Mouse (Mus musculus) inflammation-experienced regulatory T-cells, adult 6 months (primary cell): ENCODE measurements around the gene Rplp2. TPM values are rescaled to one million over a fixed set of nuclear protein-coding genes. Genes with fewer than 3 reads are reported as not detected.

Experiments
- ATAC-seq: one replicate; pipeline ENCODE4 v1.8.0; 2017
- polyA plus RNA-seq, 3 experiments: library from polyadenylated mRNA; unstranded; fragments of 100-300 nt; shearing (Covaris generic); gene quantifications; one replicate each; pipeline ENCODE4 v1.2.1; 2017

Gene Rplp2
- polyA plus RNA-seq, 3 experiments from 2014 or later, result 2,239 to 3,896 (median 3,389) TPM

DNA sequence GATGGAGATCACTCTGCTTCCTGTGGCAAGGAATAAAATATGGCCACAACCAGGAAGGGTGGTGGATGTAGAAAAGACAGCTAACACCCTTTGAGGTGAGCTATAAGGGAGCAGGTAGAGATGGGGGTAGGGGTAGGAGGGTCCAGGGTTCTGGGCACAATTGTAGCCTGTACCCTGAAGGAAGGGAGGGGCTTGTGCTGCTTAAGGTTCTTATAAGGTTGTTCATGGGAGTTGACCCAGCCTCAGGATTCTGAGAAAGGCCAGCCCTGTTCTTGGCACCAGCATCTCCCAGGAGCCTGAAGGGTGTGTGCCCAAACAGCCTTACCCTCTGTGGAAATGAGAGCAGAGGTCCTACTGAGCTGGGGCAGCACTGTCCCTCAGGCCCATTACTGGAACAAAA, 4.8 kb downstream of the Rplp2 start:
- no peak for ATAC-seq

DNA sequence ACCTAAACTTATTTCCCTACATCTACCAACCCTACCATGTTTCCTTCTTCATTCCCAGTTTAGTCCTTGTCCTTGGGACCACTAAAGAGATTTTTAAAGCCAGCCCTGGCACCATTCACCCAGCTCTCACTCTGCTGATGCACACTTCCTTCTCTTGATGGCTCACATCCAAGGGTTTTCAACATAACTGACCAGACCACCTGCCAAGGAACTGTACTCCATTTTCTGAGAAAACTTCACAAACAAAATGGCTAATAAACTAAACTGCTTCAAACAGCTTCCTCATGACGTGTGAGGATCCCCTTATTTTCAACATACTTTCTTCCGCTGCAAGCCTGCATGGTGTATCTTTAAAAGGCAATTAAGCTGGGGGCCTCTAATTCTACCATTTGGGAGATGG, 6.5 kb downstream of the Rplp2 start:
- ATAC-seq, result no peak

DNA sequence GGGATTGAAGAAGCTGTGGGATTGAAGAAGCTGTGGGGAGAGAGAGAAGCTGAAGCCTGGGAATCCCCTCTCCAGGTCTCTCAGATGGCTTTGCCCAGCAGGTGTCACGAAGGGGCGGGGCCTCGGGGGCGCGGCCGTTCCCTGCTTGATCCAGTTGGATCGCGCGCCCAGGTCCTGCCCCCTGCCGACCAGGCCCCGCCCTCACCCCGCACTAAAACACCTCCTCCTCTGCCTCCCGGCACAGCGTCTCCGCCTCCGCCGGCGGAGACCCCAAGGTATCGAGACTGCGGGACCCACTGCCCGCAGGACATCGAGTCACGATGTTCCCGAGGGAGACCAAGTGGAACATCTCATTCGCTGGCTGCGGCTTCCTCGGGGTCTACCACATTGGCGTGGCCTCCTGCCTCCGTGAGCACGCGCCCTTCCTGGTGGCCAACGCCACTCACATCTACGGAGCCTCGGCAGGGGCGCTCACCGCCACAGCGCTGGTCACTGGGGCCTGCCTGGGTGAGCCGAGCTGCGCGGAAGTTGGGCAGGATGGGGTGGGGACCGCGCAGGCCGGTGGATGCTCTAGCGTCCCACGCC, 7.9 kb downstream of the Rplp2 start, which contains the start of gene Pnpla2:
Gene Pnpla2 (plus strand): TSS at position 232 of the 585 bp plus-strand sequence.
- peak; percentile 88 for ATAC-seq

DNA sequence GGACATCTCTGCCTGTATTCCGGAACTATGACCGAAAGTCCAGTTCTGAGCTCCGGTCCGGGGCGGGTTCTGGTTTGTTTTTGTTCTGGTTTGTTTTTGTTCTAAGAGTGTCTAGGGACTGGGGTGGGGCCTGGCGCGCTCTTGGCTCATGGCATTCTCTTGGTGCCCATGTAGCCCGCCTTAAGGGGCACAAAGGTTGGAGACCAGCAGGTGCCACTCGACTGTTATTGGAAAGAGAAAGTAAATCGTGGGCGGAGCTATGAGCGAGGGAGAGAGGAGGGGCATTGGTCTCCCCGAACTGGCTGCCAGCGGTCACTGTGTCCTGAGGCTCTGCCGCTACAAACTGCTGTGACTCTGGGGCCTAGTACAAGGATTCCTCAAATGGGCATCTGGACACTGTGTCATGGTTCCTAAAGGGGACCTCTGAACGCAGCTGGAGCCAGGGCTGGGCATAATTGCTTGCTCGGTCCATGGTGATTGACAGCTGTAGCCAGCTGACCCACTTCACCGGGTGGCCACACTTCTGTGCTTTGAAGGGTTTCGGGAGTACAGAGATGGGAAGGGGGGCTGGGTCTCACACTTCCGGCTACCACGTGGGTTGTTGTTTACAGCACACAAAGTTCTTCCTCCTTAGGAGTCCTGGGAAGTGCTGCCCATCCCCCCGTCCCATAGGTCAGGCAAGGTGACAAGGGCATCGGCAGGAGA, 8.6 kb downstream of the Rplp2 start:
- peak; percentile 39 for ATAC-seq

DNA sequence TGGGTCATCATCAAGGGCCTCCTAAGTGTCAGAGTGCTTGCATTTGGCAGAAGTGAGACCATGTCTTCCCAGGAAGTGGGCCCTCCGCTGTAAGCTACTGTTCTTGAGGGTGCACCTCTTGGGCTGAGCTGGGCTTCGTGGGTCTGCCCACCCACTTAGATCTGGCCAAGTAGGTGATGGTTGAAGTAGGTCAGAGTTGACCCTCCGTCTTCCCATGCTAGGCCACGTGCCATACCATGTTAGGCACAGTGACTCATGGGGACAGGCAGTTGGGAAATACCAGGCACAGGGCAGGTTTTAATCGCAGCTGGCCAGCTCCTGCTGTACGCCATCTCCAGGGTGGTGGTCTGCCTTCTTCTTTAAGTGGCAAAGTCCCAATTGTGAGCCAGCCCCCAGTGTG, 9.6 kb downstream of the Rplp2 start:
- no peak for ATAC-seq

DNA sequence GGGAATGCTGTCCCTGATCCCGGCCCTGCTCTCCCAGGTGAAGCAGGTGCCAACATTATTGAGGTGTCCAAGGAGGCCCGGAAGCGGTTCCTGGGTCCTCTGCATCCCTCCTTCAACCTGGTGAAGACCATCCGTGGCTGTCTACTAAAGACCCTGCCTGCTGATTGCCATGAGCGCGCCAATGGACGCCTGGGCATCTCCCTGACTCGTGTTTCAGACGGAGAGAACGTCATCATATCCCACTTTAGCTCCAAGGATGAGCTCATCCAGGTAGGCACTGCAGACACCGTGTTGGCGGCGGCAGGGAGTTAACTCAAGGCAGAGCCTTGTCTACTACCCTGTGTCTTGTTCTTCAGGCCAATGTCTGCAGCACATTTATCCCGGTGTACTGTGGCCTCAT, 10.1 kb downstream of the Rplp2 start:
- ATAC-seq, result no peak

DNA sequence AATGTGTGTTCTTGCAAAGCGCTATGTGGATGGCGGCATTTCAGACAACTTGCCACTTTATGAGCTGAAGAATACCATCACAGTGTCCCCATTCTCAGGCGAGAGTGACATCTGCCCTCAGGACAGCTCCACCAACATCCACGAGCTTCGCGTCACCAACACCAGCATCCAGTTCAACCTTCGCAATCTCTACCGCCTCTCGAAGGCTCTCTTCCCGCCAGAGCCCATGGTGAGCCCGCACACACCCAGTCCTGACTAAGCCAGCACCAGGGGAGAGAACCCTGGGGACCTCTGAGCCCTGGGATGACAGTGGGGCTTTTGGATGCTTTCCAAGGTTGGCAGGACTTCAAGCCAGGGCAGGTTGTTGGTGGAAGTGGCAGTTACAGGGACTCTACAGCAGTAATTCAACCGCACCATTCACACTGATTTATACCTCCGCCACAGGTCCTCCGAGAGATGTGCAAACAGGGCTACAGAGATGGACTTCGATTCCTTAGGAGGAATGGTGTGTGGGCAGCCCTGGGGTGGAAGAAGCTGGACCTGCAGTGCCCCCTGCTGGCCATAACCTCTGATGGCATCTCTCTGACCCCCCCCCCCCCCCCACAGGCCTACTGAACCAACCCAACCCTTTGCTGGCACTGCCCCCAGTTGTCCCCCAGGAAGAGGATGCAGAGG, 11.0 kb downstream of the Rplp2 start:
- no peak for ATAC-seq

DNA sequence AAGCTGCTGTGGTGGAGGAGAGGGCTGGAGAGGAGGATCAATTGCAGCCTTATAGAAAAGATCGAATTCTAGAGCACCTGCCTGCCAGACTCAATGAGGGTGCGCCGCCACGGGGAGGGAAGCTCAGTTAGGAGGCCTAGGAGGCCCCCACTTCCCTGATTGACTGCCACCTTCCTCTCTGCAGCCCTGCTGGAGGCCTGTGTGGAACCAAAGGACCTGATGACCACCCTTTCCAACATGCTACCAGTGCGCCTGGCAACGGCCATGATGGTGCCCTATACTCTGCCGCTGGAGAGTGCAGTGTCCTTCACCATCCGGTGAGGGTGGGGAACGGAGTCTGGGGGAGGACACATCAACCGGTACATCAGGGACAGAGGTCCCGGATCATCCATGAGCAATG, 11.5 kb downstream of the Rplp2 start:
- no peak for ATAC-seq

DNA sequence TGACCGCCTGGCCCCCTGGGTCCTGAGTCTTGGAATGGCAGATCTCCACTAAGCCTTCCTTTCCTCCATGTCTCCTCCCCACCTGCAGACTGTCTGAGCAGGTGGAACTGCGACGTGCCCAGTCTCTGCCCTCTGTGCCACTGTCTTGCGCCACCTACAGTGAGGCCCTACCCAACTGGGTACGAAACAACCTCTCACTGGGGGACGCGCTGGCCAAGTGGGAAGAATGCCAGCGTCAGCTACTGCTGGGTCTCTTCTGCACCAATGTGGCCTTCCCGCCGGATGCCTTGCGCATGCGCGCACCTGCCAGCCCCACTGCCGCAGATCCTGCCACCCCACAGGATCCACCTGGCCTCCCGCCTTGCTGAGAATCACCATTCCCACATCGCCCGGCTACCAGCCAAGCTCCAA, 12.1 kb downstream of the Rplp2 start:
- no peak for ATAC-seq

DNA sequence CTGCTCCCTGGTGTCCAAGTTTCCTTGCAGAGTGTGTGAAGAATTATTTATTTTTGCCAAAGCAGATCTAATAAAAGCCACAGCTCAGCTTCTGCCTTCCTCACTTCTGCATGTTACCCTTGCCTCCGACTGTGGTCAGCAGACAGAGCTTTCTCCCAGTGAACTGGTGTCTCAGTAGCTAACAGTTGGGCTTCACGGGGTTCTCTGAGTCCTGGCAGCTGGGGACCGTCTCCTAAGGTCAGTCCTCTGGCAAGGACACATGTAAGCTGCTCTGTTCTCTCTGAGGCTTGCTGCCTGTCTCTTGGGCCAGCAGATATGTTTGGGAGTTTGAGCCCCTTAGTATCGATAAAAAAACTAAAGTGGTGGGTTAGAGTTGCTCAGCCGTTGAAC, 12.8 kb downstream of the Rplp2 start:
- no peak for ATAC-seq

DNA sequence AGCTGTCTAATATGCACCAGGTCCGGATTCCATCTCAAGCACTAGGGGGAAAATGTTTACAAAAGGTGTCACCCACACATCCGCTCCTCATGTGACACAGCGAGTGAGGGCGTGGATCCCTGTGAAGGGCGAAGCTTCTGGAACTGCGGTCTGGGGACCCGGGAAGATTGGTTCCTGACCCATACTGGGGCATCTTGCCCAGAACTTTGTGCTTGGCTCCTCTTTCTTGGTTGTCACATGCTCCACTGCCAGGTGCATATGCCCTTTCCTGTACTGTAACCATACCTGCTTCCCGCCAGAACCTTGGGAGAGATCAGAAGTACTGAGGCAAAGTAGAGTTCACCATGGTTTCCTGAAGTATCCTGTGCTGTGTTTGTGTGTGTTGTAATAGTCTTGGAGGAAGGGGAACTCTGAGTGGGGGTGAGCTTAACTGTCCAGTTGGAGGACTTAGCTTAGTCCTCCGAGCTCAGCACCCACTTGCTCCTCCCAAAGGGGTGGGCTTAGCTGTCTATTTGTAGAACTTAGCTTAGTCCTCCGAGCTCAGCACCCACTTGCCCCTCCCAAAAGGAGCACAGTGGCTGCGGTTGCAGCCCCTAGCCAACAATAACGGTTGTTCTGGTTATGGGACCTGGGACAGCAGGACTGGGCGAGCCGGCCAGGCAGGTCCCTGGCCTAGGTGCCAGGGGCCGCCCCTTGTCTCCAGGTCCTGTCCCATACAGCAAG, 13.4 kb downstream of the Rplp2 start, which contains the start of gene Cracr2b:
Gene Cracr2b (plus strand): TSS at position 704 of the 723 bp plus-strand sequence.
- ATAC-seq, result no peak

DNA sequence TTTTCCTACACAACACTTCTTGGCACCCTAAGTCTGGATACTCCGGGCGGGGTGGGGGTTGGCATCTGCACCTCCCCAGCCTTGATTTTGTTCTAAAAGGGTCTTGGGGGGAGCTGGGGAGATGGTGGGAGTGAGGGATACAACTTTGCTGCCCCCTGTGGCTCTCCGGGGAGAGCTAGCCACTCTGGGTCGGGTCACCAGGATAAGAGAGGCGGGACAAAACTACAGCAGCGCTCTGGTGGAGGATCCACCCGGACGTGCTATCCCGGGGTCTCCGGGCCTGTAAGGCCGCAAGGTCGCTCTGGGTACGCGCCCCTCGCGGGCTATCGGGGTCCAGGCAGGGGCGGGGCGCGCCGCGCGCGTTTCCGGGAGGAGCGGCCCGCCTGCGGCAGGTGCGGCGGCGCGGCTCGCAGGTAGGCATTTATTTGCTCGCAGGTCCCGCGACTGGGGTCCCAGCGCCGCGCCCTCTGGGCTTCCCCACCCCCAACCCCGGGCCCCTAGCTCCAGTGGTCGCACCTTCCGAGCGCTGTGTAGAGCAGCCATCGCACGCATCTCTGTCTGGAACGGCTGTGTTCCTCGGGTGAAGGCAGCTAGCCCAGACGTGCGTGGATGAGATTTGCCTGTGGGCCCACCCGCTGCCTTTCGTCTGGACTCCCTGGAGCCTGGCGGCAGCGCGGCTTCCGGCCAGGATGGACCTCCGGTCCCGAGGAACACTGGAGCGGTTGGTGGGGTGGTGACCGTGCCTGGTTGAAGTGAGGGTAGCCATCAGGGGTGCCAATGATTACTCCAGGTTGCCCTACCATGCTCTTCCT, 14.6 kb downstream of the Rplp2 start:
- no peak for ATAC-seq

DNA sequence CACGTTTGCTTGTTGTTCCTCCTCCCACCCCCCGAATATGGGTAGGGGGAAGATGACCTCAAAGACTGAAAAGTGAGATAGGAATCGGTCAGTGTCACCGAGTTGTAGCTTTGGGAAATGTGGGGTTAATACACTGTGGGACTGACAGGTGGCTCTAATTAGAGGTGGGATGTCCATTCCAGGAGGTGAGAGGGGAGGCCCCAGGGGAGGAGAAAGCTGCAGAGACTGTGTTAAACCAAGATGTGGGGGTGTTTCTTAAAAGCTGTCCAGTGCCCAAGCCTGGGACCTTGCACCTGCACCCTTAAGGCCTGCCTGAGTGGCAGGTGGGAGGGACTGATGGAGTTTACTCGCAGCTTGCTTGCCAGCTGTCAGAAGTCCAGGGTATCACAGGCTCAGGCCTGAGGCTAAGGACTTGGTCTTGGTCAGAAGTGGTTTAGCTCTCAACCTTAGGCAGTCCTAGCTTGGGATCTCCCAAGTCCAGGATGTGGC, 15.2 kb downstream of the Rplp2 start:
- no peak for ATAC-seq

DNA sequence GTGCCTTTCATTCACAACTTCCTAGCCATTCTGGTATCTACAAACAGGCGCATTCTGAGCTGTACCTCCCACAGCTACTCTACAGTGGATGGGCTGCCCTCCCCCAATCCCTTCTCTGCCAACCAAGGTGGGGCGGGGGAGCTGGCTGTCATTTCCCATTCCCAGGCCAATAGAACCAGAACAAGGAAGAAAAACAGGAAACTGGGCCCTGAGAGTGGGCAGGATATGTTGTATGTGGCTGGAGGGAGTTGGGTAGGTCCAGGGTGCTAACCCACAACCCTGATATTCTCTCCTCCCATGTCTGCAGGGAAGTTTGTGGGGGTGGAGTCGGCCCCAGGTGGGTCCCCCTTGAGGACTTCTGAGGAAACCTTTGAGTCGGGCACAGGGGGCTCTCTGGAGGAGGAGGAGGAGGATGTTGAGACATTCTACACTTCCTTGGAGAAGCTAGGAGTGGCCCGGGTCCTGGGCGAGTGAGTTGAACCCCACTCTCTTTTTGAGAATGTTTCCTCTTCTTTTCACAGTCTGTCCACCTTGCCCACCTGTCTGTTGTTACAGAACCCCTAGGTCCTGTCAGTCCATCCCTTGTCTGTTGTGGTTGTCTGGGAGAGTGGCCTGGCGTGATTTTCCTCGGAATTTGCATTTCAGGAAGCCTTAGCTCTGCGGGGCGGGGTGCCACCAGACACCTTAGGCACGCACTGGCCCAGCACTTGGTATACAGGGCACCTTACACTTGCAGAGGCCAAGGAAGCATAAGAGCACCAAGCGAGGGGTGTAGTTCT, 16.8 kb downstream of the Rplp2 start:
- ATAC-seq, result no peak

DNA sequence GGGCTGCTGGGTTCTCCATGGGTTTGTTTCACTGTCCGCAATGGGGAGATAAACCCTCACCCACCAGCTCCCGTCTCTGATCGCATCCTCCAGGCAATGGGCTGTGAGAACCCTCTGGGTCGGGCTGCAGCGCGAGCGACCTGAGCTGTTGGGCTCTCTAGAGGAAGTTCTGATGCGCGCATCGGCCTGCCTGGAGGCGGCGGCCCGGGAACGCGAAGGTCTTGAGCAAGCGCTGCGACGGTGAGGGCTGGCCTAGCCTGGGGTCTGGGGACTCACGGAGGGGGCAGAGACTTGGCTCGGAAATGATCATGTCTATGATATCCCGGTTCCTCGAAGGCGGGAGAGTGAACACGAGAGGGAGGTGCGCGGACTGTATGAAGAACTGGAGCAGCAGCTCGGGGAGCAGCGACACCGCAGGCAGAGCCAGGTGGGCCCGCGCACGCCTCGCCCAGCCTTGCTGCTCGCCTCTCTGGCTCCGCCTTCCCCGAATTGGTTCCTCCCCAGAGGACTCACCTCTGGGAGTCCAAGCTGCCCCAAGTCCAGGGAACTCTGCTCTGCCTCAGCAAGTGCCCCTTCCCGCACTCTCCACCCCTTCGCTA, 17.5 kb downstream of the Rplp2 start:
- no peak for ATAC-seq

DNA sequence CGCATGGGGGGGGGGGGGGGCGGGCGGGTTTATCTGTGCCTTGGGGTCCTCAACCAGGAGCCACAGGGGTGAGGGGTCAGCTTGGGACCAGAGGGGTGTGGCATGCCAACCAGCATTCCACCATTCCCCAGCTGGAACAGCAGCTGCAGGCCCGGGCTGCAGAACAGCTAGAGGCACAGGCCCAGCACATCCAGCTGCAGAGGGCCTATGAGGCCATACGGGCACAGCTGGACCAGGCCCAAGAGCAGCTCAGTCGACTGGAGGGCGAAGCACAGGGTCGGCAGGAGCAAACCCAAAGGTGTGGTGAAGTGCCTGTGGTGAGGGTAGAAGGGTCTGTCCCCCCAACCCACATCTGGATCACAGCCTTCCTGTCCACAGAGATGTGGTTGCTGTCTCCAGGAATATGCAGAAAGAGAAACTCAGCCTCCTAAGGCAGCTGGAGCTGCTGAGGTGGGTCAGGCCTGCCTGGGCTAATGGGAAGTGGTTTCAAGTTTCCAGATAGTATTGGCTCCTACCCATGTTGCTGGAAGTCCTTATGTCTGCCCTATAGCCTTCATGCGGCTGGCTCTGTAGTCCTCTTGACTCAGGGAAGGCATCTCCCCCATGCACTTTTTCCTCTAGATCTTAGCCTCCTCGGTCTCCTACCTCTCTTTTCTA, 18.3 kb downstream of the Rplp2 start:
- ATAC-seq, result no peak

DNA sequence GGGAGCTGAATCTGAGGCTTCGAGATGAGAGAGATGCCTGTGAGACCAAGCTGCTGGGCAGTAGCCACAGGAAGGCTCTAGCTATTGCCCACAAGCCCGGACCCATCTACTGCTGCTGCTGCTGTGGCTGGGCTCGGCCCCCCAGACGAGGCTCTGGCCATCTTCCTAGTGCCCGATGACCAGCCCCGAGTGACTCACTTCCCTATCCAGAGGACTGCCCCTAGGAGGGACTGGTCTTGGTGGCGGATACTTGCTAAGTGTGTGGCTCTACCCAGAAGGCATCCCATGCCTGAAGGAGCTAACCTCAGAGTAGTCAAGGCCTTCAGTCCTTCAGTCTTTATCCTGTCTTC, 18.9 kb downstream of the Rplp2 start:
- no peak for ATAC-seq

DNA sequence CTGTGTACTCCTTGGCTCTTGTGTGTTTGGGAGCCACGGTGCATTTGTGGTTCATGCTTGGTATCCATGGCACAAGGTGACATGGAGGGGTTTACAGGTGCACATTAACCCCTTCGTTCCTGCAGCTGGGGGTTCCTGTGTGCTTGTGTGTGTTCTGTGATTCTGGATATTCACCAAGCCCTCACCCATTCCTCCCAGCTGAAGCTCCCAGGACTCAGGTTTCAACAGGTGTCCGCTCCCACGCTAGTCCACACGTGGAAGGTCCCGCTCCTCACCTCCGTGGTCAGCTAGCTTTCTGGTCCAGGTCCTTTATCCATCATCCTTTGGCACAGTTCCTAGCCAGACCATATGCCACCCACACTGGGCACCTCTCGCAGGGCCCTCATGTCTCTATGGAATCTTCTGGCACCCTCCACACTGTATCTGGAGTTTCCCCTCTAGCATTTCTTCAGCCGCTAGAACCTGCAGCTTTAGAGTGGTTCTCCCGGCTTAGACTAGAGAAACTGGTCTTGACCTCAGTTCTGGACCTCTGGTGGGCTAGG, 19.5 kb downstream of the Rplp2 start:
- no peak for ATAC-seq

DNA sequence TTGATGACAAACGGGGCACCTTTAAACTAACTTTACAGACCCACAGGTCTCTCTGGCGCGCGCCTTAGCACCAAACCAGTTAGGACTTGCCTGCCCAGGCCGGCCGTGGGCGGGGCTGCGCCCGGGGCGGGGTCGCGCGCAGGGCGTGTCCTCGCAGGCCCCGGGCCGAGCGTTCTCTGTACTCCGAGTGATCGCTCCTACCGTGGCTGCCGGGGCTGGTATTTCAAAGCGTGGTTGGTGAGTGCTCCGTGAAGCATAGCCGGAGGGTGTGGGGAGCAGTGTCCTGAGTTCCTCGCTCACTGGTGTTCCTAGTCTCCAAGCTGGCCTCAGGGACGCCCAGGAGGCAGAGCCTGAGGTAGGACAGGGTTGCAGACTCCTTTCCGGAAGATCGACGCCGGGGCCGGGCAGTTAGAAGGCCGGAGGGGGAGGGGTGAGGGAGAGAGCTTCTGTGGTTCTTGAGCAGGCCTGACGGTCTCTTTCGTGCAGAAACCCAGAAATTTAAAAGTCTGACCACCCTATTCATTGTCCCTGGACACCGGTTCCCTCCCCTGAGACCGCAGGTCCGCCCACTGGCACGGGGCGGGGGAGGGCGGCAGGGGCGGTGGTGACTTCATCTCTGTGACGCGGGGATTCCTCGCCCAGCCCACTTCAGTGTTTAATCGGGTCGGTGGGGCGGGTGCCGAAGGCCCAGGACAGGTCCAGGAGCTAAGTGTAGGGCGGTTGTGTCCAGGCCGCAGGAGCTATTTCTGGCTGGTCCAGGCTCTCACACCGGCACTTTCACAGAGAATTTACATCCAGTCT, 20.3 kb downstream of the Rplp2 start, which contains the start of gene Cd151:
Gene Cd151 (plus strand): TSS at position 163 of the 801 bp plus-strand sequence.
- ATAC-seq, result peak; percentile 67
